Comparison of ENCODE assay signal across 8 mouse cellular contexts in genomic region chr10:43452663-43452996, GRCm38 (mm10). TPM values are rescaled to one million over a fixed set of nuclear protein-coding genes. Genes with fewer than 3 reads are reported as not detected.
DNase-seq lines count a peak whose midpoint lies in the region; ATAC-seq and TF ChIP-seq lines count a peak whose summit lies in the region.

No protein-coding gene starts in this region.

- WGBS in kidney, embryonic 14.5 days: 18% methylated on average over 5 of the region's 5 CpGs
- 16% methylated on average over 5 of the region's 5 CpGs for WGBS in embryonic facial prominence, embryonic 14.5 days
- WGBS in hindbrain, postnatal 0 days: 18% methylated on average over 5 of the region's 5 CpGs
- WGBS in midbrain, embryonic 14.5 days: 18% methylated on average over 5 of the region's 5 CpGs

- no peaks in the 10 kb centered on the region for H3K9me3 ChIP-seq in kidney, embryonic 14.5 days (ENCODE audit: control insufficient read depth, low read length)
- H3K9me3 ChIP-seq in embryonic facial prominence, embryonic 14.5 days (ENCODE audit: control insufficient read depth, low read length): no peaks in the 10 kb centered on the region
- H3K9me3 ChIP-seq in hindbrain, postnatal 0 days (ENCODE audit: low read length): no peaks in the 10 kb centered on the region
- H3K9me3 ChIP-seq in midbrain, embryonic 14.5 days (ENCODE audit: control insufficient read depth, low read length): no peaks in the 10 kb centered on the region

- H3K36me3 ChIP-seq in kidney, embryonic 14.5 days (ENCODE audit: control insufficient read depth, insufficient read depth, low read length): no peaks in the 10 kb centered on the region
- H3K36me3 ChIP-seq in embryonic facial prominence, embryonic 14.5 days (ENCODE audit: control insufficient read depth, insufficient read depth, low read length): no peaks in the 10 kb centered on the region
- H3K36me3 ChIP-seq in hindbrain, postnatal 0 days (ENCODE audit: insufficient read depth, low read length): no peaks in the 10 kb centered on the region
- no peaks in the 10 kb centered on the region for H3K36me3 ChIP-seq in midbrain, embryonic 14.5 days (ENCODE audit: control insufficient read depth, insufficient read depth, low read length)

- ATAC-seq in kidney, embryonic 14.5 days (ENCODE audit: low FRiP score, low TSS enrichment): no peak
- no peak for ATAC-seq in embryonic facial prominence, embryonic 14.5 days (ENCODE audit: low read depth)
- ATAC-seq in hindbrain, postnatal 0 days: no peak
- ATAC-seq in midbrain, embryonic 14.5 days (ENCODE audit: low FRiP score, low TSS enrichment): no peak

- TF ChIP-seq CTCF in hindbrain, postnatal 0 days (IDR thresholded peaks at IDR 0.05; ENCODE audit: low read depth): no peak

- no peak for DNase-seq in kidney, postnatal 14 days
- DNase-seq in embryonic facial prominence, embryonic 14.5 days (ENCODE audit: low spot score): no peak
- no peak for DNase-seq in hindbrain, postnatal 0 days (ENCODE audit: low spot score)
- DNase-seq in midbrain, embryonic 14.5 days: no peak
- DNase-seq in ovary, postnatal 10 days (ENCODE audit: low spot score): no peak
- no peak for DNase-seq in right cerebral cortex, postnatal 36 days (ENCODE audit: low spot score in 2 of 2)
- DNase-seq in frontal cortex, postnatal 10 days (ENCODE audit: low spot score in 2 of 2): no peak

- no peaks in the 10 kb centered on the region for H3K4me1 ChIP-seq in kidney, embryonic 14.5 days (ENCODE audit: control insufficient read depth, insufficient read depth, low read length)
- peaks cover 5% of the 10 kb centered on the region; the same call in 1 of the 2 replicates for H3K4me1 ChIP-seq in embryonic facial prominence, embryonic 14.5 days (ENCODE audit: control insufficient read depth, insufficient read depth, low read length)
- H3K4me1 ChIP-seq in hindbrain, postnatal 0 days (ENCODE audit: insufficient read depth, low read length): peaks cover 3% of the 10 kb centered on the region; the same call in 1 of the 2 replicates
- 0 out of 2 replicates have a peak, but pooled peaks cover 5% of the 10 kb centered on the region for H3K4me1 ChIP-seq in midbrain, embryonic 14.5 days (ENCODE audit: control insufficient read depth, insufficient read depth, low read length)

- H3K27me3 ChIP-seq in kidney, embryonic 14.5 days (ENCODE audit: control insufficient read depth, insufficient read depth, low read length): no peaks in the 10 kb centered on the region
- H3K27me3 ChIP-seq in embryonic facial prominence, embryonic 14.5 days (replicated peaks; ENCODE audit: control insufficient read depth, insufficient read depth, low read length): no peaks in the 10 kb centered on the region
- no peaks in the 10 kb centered on the region for H3K27me3 ChIP-seq in hindbrain, postnatal 0 days (ENCODE audit: insufficient read depth, low read length)
- H3K27me3 ChIP-seq in midbrain, embryonic 14.5 days (ENCODE audit: control insufficient read depth, insufficient read depth, low read length): no peaks in the 10 kb centered on the region

- no peak overlapping the region for H3K27ac ChIP-seq in kidney, embryonic 14.5 days (ENCODE audit: low read depth, low read length)
- no peak overlapping the region for H3K27ac ChIP-seq in embryonic facial prominence, embryonic 14.5 days (replicated peaks; ENCODE audit: low read depth, low read length)
- H3K27ac ChIP-seq in hindbrain, postnatal 0 days: no peak overlapping the region
- H3K27ac ChIP-seq in midbrain, embryonic 14.5 days (replicated peaks; ENCODE audit: low read depth, low read length): no peak overlapping the region

- H3K9ac ChIP-seq in kidney, embryonic 14.5 days (ENCODE audit: low read depth, low read length): no peak overlapping the region
- peak overlapping the region; percentile 46; the same call in 1 of the 2 replicates for H3K9ac ChIP-seq in embryonic facial prominence, embryonic 14.5 days (ENCODE audit: low read depth, low read length)
- H3K9ac ChIP-seq in hindbrain, postnatal 0 days (replicated peaks; ENCODE audit: low read length): no peak overlapping the region
- no peak overlapping the region for H3K9ac ChIP-seq in midbrain, embryonic 14.5 days (replicated peaks; ENCODE audit: low read length)

- H3K4me2 ChIP-seq in kidney, embryonic 14.5 days (replicated peaks; ENCODE audit: low read depth, low read length): peak overlapping the region; percentile 31
- peak overlapping the region; percentile 53 for H3K4me2 ChIP-seq in embryonic facial prominence, embryonic 14.5 days (ENCODE audit: low read depth, low read length)
- peak overlapping the region; percentile 50 for H3K4me2 ChIP-seq in hindbrain, postnatal 0 days (ENCODE audit: low read depth, low read length)
- H3K4me2 ChIP-seq in midbrain, embryonic 14.5 days (ENCODE audit: low read length): peak overlapping the region; percentile 42

- H3K4me3 ChIP-seq in kidney, embryonic 14.5 days (ENCODE audit: low read length): peak overlapping the region; percentile 13; the same call in 1 of the 2 replicates
- peak overlapping the region; percentile 25 for H3K4me3 ChIP-seq in embryonic facial prominence, embryonic 14.5 days (ENCODE audit: low read depth, low read length)
- peak overlapping the region; percentile 20; the same call in 1 of the 2 replicates for H3K4me3 ChIP-seq in hindbrain, postnatal 0 days (ENCODE audit: low read length)
- no peak overlapping the region for H3K4me3 ChIP-seq in midbrain, embryonic 14.5 days (replicated peaks; ENCODE audit: low read depth, low read length)

RNA-seq across cellular contexts. Expression of gene Bend3, which starts 26.0 kb away (rescaled TPM):
- 8.4 and 8.9 TPM in 2 replicates for polyA plus RNA-seq in kidney, embryonic 14.5 days (2014; fragmentation: Nextera tagmentation; extraction: Ambion mirVana)
- 3.6 and 3.9 TPM in 2 replicates for polyA plus RNA-seq in embryonic facial prominence, embryonic 14.5 days (2014; fragmentation: Nextera tagmentation; extraction: Ambion mirVana)
- 10.7 and 11.9 TPM in 2 replicates for total RNA-seq in hindbrain, postnatal 0 days (2014; rRNA removed)
- 1.5 and 2.2 TPM in 2 replicates for polyA plus RNA-seq in hindbrain, postnatal 0 days (2015; fragmentation: Nextera tagmentation; extraction: Ambion mirVana)
- polyA plus RNA-seq in midbrain, embryonic 14.5 days (2014; fragmentation: Nextera tagmentation; extraction: Ambion mirVana): 3.8 and 6.1 TPM in 2 replicates
